Mouse (Mus musculus) embryonic facial prominence, embryonic 11.5 days (tissue): ENCODE measurements around the gene Fbf1. TPM values are rescaled to one million over a fixed set of nuclear protein-coding genes. Genes with fewer than 3 reads are reported as not detected.
A peak's percentile ranks its signal among the peaks of the same experiment; 100 is the strongest.

Experiments
- ATAC-seq: fragments of 200-750 bp; cut with Nextera tagmentation; replicated peaks from 2 replicates; pipeline ENCODE4 v1.8.0; 2017; ENCODE audit warnings: low read depth; ENCODE audit not compliant: insufficient number of reproducible peaks, low FRiP score, low TSS enrichment
- DNase-seq: peaks from one replicate; pipeline ENCODE4 v3.0.0-alpha.2; 2015; ENCODE audit warnings: low spot score
- H3K27ac ChIP-seq: fragments of 300-500 bp; sonication (generic); replicated peaks from 2 replicates; pipeline ENCODE4 v1.5.1; 2014; ENCODE audit warnings: mild to moderate bottlenecking, low read depth, low read length, control low read depth
- H3K27me3 ChIP-seq: fragments of 300-500 bp; sonication (generic); 2 replicates; pipeline ENCODE4 v1.6.1; 2014; ENCODE audit warnings: mild to moderate bottlenecking, low read length, moderate library complexity, mixed read lengths; ENCODE audit not compliant: control insufficient read depth, insufficient read depth
- H3K36me3 ChIP-seq: fragments of 300-500 bp; sonication (generic); replicated peaks from 2 replicates; pipeline ENCODE4 v1.6.1; 2014; ENCODE audit warnings: low read depth, mild to moderate bottlenecking, low read length, moderate library complexity, mixed read lengths; ENCODE audit not compliant: control insufficient read depth, insufficient read depth
- H3K4me1 ChIP-seq: fragments of 300-500 bp; sonication (generic); 2 replicates; pipeline ENCODE4 v1.6.1; 2014; ENCODE audit warnings: low read length, mixed read lengths; ENCODE audit not compliant: control insufficient read depth, insufficient read depth
- H3K4me2 ChIP-seq: fragments of 300-500 bp; sonication (generic); 2 replicates; pipeline ENCODE4 v1.6.1; 2014; ENCODE audit warnings: low read depth, mild to moderate bottlenecking, control low read depth, low read length, moderate library complexity
- H3K4me3 ChIP-seq: fragments of 300-500 bp; sonication (generic); 2 replicates; pipeline ENCODE4 v1.5.1; 2014; ENCODE audit warnings: low read depth, low read length, control low read depth
- H3K9ac ChIP-seq: fragments of 300-500 bp; sonication (generic); replicated peaks from 2 replicates; pipeline ENCODE4 v1.6.1; 2014; ENCODE audit warnings: mild to moderate bottlenecking, control low read depth, low read length
- H3K9me3 ChIP-seq: fragments of 300-500 bp; sonication (generic); replicated peaks from 2 replicates; pipeline ENCODE4 v1.6.1; 2016; ENCODE audit warnings: mild to moderate bottlenecking, low read length, inconsistent platforms, mixed read lengths; ENCODE audit not compliant: control insufficient read depth
- WGBS: fragments of 180-500 bp; shearing (Covaris S2); extraction: QIAGEN DNeasy Blood & Tissue Kit; methylation state at CpG from one replicate; pipeline ENCODE4 v1.1.7; 2014; 5-methylcytosine and 5-hydroxymethylcytosine counted together
- polyA plus RNA-seq: library from polyadenylated mRNA; unstranded; fragments of >200 nt; fragmentation: Nextera tagmentation; extraction: Ambion mirVana; gene quantifications from 2 replicates; pipeline ENCODE4 v1.2.1, GENCODE M21; 2014

The Fbf1 gene
- polyA plus RNA-seq = 20.3 and 25.9 TPM in 2 replicates

DNA sequence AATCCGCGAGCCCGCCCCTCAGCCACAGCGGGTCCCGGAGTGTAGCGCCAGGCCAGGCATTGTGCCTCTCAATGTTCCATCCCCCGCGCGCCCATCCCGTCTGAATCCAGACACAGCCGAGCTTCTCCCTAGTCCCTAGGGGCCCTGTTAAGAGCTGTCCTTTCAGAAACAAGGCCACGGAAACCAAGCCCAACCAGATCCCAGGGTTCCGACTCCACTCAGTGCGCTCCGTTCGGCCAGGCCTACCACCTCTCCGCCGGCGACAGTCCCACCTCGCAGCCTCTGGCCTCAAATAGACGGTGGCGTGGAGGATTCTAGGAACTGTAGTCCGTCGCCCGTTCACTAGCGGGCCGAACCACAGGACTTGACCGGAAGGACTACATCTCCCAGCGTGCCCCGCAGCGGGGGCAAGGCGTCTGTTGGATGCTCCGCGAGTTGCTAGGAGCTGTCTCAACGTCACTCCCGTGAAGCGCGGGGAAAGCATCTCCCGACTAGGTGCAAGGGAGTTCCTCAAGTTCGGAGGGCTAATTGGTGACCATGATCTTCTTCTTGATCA lies at the start of gene Fbf1:
Fbf1 (minus strand) TSS at position 283 of the 556 bp plus-strand sequence.
- Histone ChIP-seq H3K9ac (peak within 1 kb of the TSS; percentile 95), H3K4me3 (peak within 1 kb of the TSS; percentile 81), H3K27me3 (no peaks in the 10 kb centered on the region), H3K9me3 (no peaks in the 10 kb centered on the region), H3K27ac (peak within 1 kb of the TSS; percentile 89), H3K4me2 (peak within 1 kb of the TSS; percentile 71), H3K36me3 (no peaks in the 10 kb centered on the region), H3K4me1 (no peaks in the 10 kb centered on the region)
- peak; percentile 98 for DNase-seq
- ATAC-seq = peak; percentile 96
- under 1% methylated on average over 40 of the region's 40 CpGs for WGBS

DNA sequence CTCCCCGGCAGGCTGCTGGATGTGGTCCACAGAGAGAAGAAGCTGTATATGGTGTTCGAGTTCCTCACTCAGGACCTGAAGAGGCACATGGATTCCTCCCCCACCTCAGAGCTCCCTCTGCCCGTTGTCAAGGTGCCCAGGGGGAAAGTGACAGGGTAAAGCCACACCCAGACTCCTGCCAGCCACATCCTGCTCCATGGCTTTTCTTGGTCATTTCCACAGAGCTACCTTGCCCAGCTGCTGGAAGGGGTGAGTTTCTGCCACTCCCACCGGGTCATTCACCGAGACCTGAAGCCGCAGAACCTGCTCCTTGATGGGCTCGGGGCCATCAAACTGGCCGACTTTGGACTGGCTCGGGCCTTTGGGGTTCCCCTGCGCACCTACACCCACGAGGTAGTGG lies 48.6 kb upstream of the Fbf1 start:
- no peak for ATAC-seq
- Histone ChIP-seq H3K27me3 (peaks cover 6% of the 10 kb centered on the region), H3K9ac (no peak overlapping the region)

DNA sequence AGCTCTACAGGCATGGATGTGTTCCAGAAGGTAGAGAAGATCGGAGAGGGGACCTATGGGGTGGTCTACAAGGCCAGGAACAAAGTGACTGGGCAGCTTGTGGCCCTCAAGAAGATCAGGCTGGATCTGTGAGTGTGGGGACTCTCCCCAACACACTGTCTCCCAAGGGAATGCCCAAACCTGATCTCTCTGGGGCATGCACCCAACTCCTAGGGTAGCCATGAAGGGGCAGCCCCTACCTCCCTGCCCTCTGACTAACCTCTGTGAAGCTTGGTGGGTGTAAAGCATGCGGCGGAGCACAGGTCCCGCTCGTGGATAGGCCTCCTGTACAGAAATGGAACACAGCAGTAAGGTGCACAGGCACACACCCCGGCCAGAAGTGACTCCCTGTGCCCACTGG lies 48.0 kb upstream of the Fbf1 start:
- H3K9ac ChIP-seq = no peak overlapping the region
- no peaks in the 10 kb centered on the region; the same call in 1 of the 2 replicates for H3K4me1 ChIP-seq
- peaks cover under 1% of the 10 kb centered on the region; the same call in 1 of the 2 replicates for H3K27me3 ChIP-seq
- H3K27ac ChIP-seq = no peak overlapping the region
- no peak overlapping the region for H3K4me2 ChIP-seq
- no peak for ATAC-seq
- no peaks in the 10 kb centered on the region for H3K36me3 ChIP-seq
- no peak for DNase-seq
- 85% methylated on average over 6 of the region's 6 CpGs for WGBS
- no peak overlapping the region for H3K4me3 ChIP-seq
- H3K9me3 ChIP-seq = no peaks in the 10 kb centered on the region

More for the DNA sequence above, 48.6 kb upstream of the Fbf1 start:
- Histone ChIP-seq H3K36me3 (no peaks in the 10 kb centered on the region), H3K9me3 (no peaks in the 10 kb centered on the region), H3K4me1 (no peaks in the 10 kb centered on the region; the same call in 1 of the 2 replicates), H3K4me3 (no peak overlapping the region), H3K27ac (no peak overlapping the region), H3K4me2 (no peak overlapping the region)
- WGBS = 85% methylated on average over 11 of the region's 11 CpGs
- DNase-seq = no peak

DNA sequence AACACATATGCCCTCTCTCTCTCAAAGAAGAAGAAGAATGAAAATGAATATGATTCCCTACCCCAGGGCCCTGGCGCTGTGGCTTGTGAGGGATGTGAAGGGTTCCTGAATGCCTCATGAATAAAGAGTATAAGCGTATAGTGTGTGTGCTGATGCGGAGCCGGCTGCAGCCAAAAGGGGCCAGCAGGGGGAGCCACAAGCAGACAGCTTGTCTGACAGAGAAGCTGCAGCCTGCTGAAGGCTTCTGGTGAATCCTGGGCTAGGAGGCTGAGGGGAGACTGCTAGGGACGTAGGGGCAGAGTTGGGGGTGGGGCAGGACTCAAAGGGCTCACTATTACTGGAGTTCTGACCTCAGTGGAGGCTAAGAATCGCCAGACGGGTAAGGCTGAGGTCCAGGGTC lies 47.2 kb upstream of the Fbf1 start:
- DNase-seq (peak; percentile 43), ATAC-seq (no peak)
- Histone ChIP-seq H3K9me3 (no peaks in the 10 kb centered on the region), H3K9ac (no peak overlapping the region), H3K36me3 (no peaks in the 10 kb centered on the region), H3K4me1 (no peaks in the 10 kb centered on the region; the same call in 1 of the 2 replicates), H3K4me3 (no peak overlapping the region), H3K27me3 (no peaks in the 10 kb centered on the region), H3K4me2 (no peak overlapping the region), H3K27ac (no peak overlapping the region)
- WGBS = 73% methylated on average over 7 of the region's 7 CpGs

DNA sequence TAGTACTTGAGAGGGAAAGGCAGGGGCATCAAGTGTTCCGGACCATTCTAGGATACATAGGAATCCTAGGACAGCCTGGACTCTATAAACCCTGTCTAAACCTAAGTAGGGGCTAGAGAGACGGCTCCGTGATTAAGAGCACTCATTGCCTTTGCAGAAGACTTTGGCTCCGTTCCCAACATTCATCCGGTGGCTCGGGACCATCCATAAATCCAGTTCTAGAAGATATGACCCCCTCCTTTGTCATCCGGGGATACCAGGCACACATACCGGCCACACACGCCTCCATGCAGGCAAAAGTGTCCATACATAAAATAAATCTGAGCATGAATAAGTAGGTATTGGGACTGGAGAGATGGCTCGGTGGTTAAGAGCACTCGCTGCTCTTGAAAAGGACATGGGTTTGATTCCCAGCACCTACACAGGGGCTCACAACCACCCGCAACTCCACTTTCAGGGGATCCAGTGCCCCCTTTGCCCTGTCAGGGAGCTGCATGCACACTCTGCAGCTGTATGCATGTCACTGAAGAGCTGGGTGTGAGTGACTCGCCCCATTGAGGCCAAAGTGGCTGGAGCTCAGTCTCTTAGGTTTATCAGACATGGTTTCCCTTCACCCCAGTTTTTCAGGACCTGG lies 46.0 kb upstream of the Fbf1 start:
- Histone ChIP-seq H3K4me2 (no peak overlapping the region), H3K27ac (no peak overlapping the region), H3K36me3 (no peaks in the 10 kb centered on the region), H3K9me3 (no peaks in the 10 kb centered on the region), H3K4me3 (no peak overlapping the region), H3K4me1 (no peaks in the 10 kb centered on the region; the same call in 1 of the 2 replicates), H3K9ac (no peak overlapping the region), H3K27me3 (no peaks in the 10 kb centered on the region)
- 92% methylated on average over 13 of the region's 13 CpGs for WGBS
- DNase-seq (no peak), ATAC-seq (no peak)

DNA sequence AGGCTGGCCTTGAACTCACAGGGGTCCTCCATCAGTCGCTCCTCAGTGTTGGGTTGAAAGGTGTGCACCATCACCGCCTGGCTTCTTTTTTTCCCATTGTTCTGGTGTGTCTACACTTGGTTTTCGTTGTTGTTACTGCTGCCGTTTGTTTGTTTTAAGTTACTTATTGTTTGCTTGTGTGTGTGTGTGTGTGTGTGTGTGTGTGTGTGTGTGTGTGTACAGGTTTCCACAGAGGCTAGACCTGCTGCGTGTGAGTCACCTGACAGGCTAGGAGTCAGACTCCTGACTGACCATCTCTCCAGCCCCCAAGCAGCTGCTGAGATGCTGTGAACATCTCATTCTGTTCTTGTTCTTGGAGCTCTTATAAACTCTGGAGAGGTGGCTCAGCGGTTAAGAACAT lies 44.9 kb upstream of the Fbf1 start:
- ATAC-seq (no peak), DNase-seq (no peak)
- no peaks in the 10 kb centered on the region for H3K9me3 ChIP-seq
- H3K27me3 ChIP-seq = no peaks in the 10 kb centered on the region
- no peak overlapping the region for H3K4me3 ChIP-seq
- H3K9ac ChIP-seq = no peak overlapping the region
- H3K4me1 ChIP-seq = no peaks in the 10 kb centered on the region
- no peak overlapping the region for H3K4me2 ChIP-seq
- 90% methylated on average over 6 of the region's 6 CpGs for WGBS
- H3K36me3 ChIP-seq = no peaks in the 10 kb centered on the region
- H3K27ac ChIP-seq = no peak overlapping the region

DNA sequence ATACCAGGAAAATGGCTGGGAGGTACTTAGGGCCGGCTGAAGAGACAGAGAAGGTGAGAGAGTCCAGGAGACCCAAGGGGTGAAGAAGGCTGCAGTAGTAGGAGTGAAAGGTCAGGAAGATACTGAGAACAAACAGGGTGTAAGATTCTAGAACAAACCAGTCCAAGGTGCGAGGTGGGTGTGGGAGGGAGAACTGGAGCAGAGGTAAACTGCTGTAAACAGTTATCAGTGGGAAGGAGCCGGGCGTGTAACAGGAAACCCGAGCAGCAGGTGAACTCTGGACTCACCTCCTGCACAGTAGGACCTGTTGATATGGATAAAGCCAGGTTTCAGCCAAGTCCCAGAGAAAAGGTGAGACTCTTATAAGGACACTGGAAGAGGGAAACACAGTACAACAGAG lies 42.7 kb upstream of the Fbf1 start:
- Histone ChIP-seq H3K9me3 (no peaks in the 10 kb centered on the region), H3K4me2 (no peak overlapping the region), H3K36me3 (no peaks in the 10 kb centered on the region; the same call in 1 of the 2 replicates), H3K27me3 (no peaks in the 10 kb centered on the region), H3K27ac (no peak overlapping the region), H3K9ac (no peak overlapping the region), H3K4me1 (no peaks in the 10 kb centered on the region), H3K4me3 (no peak overlapping the region)
- WGBS = 71% methylated on average over 5 of the region's 5 CpGs
- ATAC-seq (no peak), DNase-seq (no peak)

DNA sequence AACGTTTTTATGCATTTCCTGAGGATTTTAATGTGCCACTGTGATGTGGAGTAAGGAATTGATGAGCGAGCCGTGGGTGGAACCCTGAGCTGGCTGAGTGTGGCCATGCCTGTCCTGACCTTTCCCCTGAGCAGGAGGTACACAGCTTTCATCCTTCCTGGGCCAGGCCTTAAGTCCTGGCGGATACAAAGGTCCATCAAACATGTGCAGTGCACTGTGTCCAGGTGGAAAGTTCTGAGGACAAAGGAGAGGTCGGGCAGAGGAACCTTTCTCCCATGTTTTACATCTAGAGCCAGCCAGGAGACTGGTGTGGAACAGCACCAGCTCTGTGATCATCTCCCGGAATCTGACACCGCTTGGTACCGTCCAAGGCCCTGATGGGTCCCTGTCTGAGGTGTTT lies 41.3 kb upstream of the Fbf1 start:
- Histone ChIP-seq H3K27ac (no peak overlapping the region), H3K4me3 (no peak overlapping the region), H3K27me3 (no peaks in the 10 kb centered on the region), H3K4me2 (no peak overlapping the region), H3K4me1 (no peaks in the 10 kb centered on the region), H3K9ac (no peak overlapping the region), H3K36me3 (no peaks in the 10 kb centered on the region; the same call in 1 of the 2 replicates), H3K9me3 (no peaks in the 10 kb centered on the region)
- 84% methylated on average over 8 of the region's 8 CpGs for WGBS
- DNase-seq (no peak), ATAC-seq (no peak)
